Mouse (Mus musculus) adrenal gland, postnatal 25 days (tissue): ENCODE measurements around the gene Arf3. TPM values are rescaled to one million over a fixed set of nuclear protein-coding genes. Genes with fewer than 3 reads are reported as not detected.
"Not testable (repeated sequence)": the region's sequence is repeated elsewhere in the genome, so short reads cannot be mapped to it uniquely, and the experiment has no call there.

Source experiments
- DNase-seq: peaks from one replicate; pipeline ENCODE4 v3.0.0; 2021; ENCODE audit warnings: mixed read lengths
- long read RNA-seq: library from polyadenylated mRNA; stranded (forward); transcript quantifications from one replicate; pipeline ENCODE4 v2.0.0, GENCODE M21; 2021
- total RNA-seq: library from RNA; stranded (reverse); gene quantifications from 2 replicates; pipeline ENCODE4 v1.2.3, GENCODE M21; 2021

Arf3 gene
- 118 and 138 TPM in 2 replicates for total RNA-seq
- long read RNA-seq, full-length matches to known transcripts = 70 of 103 reads
- long read RNA-seq, partial matches to known transcripts = 1 of 103 reads
- long read RNA-seq, other reads (novel, unspliced or antisense) = 32 of 103 reads

- DNase-seq = peak; percentile 97
Observed at GRCm38 (mm10) chr15:98762670-98763529, at the start of gene Arf3. Gene Arf3, minus strand, starts transcription at chr15:98763214.

GRCm38 (mm10) chr15:98810212-98810611 lies 47.2 kb upstream of the Arf3 start:
- not testable (repeated sequence) for DNase-seq

- no peak for DNase-seq
Observed at GRCm38 (mm10) chr15:98809390-98809789, 46.4 kb upstream of the Arf3 start, which contains the start of gene Ddn. Gene Ddn, minus strand, starts transcription at chr15:98809490.

- no peak for DNase-seq
Observed at GRCm38 (mm10) chr15:98808651-98809134, 45.7 kb upstream of the Arf3 start.

- peak; percentile 47 for DNase-seq
Observed at GRCm38 (mm10) chr15:98807895-98808650, 45.1 kb upstream of the Arf3 start.

- DNase-seq = no peak
Observed at GRCm38 (mm10) chr15:98806809-98807770, 44.1 kb upstream of the Arf3 start.

GRCm38 (mm10) chr15:98806071-98806808 lies 43.2 kb upstream of the Arf3 start:
- no peak for DNase-seq

GRCm38 (mm10) chr15:98805324-98806040 lies 42.5 kb upstream of the Arf3 start:
- DNase-seq = peak; percentile 78

GRCm38 (mm10) chr15:98804054-98804453 lies 41.0 kb upstream of the Arf3 start:
- peak; percentile 89 for DNase-seq

GRCm38 (mm10) chr15:98802926-98803325 lies 39.9 kb upstream of the Arf3 start:
- no peak for DNase-seq

GRCm38 (mm10) chr15:98799396-98799795 lies 36.4 kb upstream of the Arf3 start:
- peak; percentile 84 for DNase-seq

- no peak for DNase-seq
Observed at GRCm38 (mm10) chr15:98798903-98799302, 35.9 kb upstream of the Arf3 start.

GRCm38 (mm10) chr15:98797835-98798492 lies 35.0 kb upstream of the Arf3 start:
- DNase-seq = no peak

GRCm38 (mm10) chr15:98796803-98797595 lies 34.0 kb upstream of the Arf3 start:
- DNase-seq = no peak

GRCm38 (mm10) chr15:98793141-98793698 lies 30.2 kb upstream of the Arf3 start:
- DNase-seq = no peak

- DNase-seq = no peak
Observed at GRCm38 (mm10) chr15:98792233-98793020, 29.4 kb upstream of the Arf3 start.

- no peak for DNase-seq
Observed at GRCm38 (mm10) chr15:98791771-98792170, 28.8 kb upstream of the Arf3 start.

- no peak for DNase-seq
Observed at GRCm38 (mm10) chr15:98791221-98791620, 28.2 kb upstream of the Arf3 start.
